Mouse (Mus musculus) intestine, embryonic 16.5 days (tissue): ENCODE measurements at regions not wholly inside any gene's neighbourhood (a gene's known extent, or its start where the extent isn't known, plus 50 kb on each side); places are given as distances from the start of the nearest gene placed in this dataset.

Experiments used
- ATAC-seq: fragments of 200-750 bp; cut with Nextera tagmentation; 2 replicates; pipeline ENCODE4 v1.8.0; 2017; ENCODE audit warnings: moderate TSS enrichment, moderate library complexity
- H3K27ac ChIP-seq: fragments of 300-500 bp; sonication (generic); 2 replicates; pipeline ENCODE4 v1.5.1; 2014; ENCODE audit warnings: mild to moderate bottlenecking, low read length
- H3K27me3 ChIP-seq: fragments of 300-500 bp; sonication (generic); replicated peaks from 2 replicates; pipeline ENCODE4 v1.6.1; 2014; ENCODE audit warnings: low read length, control low read depth, mixed read lengths; ENCODE audit not compliant: control insufficient read depth, insufficient read depth
- H3K36me3 ChIP-seq: fragments of 300-500 bp; sonication (generic); 2 replicates; pipeline ENCODE4 v1.6.1; 2014; ENCODE audit warnings: low read length, control low read depth; ENCODE audit not compliant: control insufficient read depth, insufficient read depth
- H3K4me1 ChIP-seq: fragments of 300-500 bp; sonication (generic); 2 replicates; pipeline ENCODE4 v1.6.1; 2014; ENCODE audit warnings: low read length, control low read depth, mixed read lengths; ENCODE audit not compliant: control insufficient read depth, insufficient read depth
- H3K4me2 ChIP-seq: fragments of 300-500 bp; sonication (generic); 2 replicates; pipeline ENCODE4 v1.6.1; 2014; ENCODE audit warnings: low read depth, low read length, control low read depth
- H3K4me3 ChIP-seq: fragments of 300-500 bp; sonication (generic); 2 replicates; pipeline ENCODE4 v1.5.1; 2014; ENCODE audit warnings: mild to moderate bottlenecking, low read length
- H3K9ac ChIP-seq: fragments of 300-500 bp; sonication (generic); 2 replicates; pipeline ENCODE4 v1.6.1; 2014; ENCODE audit warnings: low read depth, low read length
- H3K9me3 ChIP-seq: fragments of 300-500 bp; sonication (generic); 2 replicates; pipeline ENCODE4 v1.6.1; 2016; ENCODE audit warnings: low read length, control low read depth; ENCODE audit not compliant: control insufficient read depth
- WGBS: fragments of 180-500 bp; shearing (Covaris S2); extraction: QIAGEN DNeasy Blood & Tissue Kit; methylation state at CpG from one replicate; pipeline ENCODE4 v1.1.7; 2014; 5-methylcytosine and 5-hydroxymethylcytosine counted together

DNA sequence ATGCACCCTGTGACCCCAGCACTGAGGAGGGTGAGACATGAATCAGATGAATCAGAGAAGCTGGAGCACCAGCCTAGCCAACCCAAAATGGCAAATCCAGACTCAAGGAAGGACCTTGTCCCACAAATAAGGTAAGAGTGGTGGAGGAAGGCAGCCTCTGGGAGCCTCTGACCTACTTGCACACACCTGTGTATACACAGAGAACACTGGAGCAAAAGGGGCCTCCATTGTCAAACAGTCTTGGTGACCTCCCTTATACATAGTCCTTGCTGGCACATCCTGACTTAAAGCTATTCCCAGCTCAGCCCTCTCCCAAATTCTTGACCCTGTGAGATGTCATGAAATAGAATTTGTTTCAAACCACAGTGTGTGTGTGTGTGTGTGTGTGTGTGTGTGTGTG is 57.1 kb downstream of the Inhbb start:
- Histone ChIP-seq H3K27me3 (no peaks in the 10 kb centered on the region), H3K4me3 (no peak overlapping the region), H3K4me2 (no peak overlapping the region), H3K36me3 (no peaks in the 10 kb centered on the region), H3K9me3 (peaks cover 4% of the 10 kb centered on the region; the same call in 1 of the 2 replicates), H3K27ac (no peak overlapping the region), H3K9ac (no peak overlapping the region), H3K4me1 (no peaks in the 10 kb centered on the region)
- no peak for ATAC-seq

DNA sequence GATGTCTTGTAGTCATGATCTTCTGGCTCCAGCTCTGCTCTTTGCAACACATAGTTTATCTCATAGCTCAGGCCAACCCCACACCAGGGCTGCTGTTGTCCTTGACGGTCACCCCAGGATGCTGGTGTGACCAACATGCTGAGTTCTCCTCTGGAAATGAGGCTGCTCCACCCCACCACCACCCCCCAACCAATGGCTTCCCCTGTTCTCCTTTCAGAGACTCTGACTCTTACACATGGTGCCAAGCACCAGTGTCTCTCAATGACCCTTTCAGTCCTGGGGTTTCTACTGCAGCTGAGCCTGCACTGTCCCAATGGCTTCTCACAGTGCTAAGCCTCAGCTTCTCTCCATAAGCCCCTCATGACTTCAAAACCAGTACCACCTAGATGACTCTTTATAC is 64.0 kb downstream of the Inhbb start:
- WGBS = 83% methylated on average over 1 of the region's 1 CpGs
- Histone ChIP-seq H3K36me3 (no peaks in the 10 kb centered on the region), H3K4me3 (no peak overlapping the region), H3K27ac (no peak overlapping the region), H3K9me3 (peaks cover 4% of the 10 kb centered on the region; the same call in 1 of the 2 replicates), H3K4me1 (no peaks in the 10 kb centered on the region), H3K27me3 (no peaks in the 10 kb centered on the region), H3K4me2 (no peak overlapping the region), H3K9ac (no peak overlapping the region)
- no peak for ATAC-seq

DNA sequence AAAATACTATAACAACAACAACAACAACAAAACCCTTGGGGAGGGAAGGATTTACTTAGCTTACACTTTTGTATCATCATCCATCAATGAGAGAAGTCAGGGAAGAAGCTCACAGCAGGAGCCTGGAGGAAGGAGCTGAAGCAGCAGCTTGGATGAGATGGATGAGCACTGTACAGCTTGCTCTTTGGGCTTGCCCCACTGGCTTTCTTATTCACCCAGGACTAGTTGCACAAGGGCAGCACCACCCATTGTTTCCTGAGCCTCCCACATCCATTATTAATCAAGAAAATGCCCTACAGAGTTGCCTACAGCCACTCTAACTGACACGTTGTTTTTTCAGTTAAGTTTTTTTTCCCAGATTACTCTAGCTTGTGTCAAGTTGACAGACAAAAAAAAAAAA is 65.1 kb downstream of the Inhbb start:
- no peak overlapping the region for H3K9ac ChIP-seq
- ATAC-seq = no peak
- H3K27me3 ChIP-seq = no peaks in the 10 kb centered on the region
- no peak overlapping the region for H3K4me3 ChIP-seq
- no peak overlapping the region for H3K27ac ChIP-seq
- H3K36me3 ChIP-seq = no peaks in the 10 kb centered on the region
- WGBS = 40% methylated on average over 1 of the region's 1 CpGs
- H3K9me3 ChIP-seq = 0 out of 2 replicates have a peak, but pooled peaks cover under 1% of the 10 kb centered on the region
- no peak overlapping the region for H3K4me2 ChIP-seq
- no peaks in the 10 kb centered on the region for H3K4me1 ChIP-seq

DNA sequence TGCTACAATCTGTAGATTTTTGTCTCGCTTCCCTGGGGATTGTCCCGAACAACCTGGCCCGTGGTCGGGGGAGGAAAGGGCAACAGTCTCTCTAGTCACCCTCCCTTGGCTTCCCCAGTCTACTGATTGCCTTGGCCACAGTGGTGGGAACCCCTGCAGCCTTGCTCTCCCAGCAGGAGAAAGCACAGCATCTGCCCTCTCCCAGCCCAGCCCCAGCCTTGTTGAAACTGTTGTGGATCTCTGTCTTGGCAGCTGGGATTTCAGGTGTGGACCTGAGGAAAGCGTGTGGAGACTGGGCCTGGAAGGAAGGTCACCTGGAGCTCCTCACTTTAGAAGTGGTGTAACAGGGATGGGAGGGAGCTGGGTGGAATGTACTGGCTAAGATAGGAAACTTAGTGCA is 66.6 kb downstream of the Inhbb start:
- no peak overlapping the region for H3K4me3 ChIP-seq
- H3K27ac ChIP-seq = no peak overlapping the region
- ATAC-seq = no peak
- no peak overlapping the region for H3K4me2 ChIP-seq
- 90% methylated on average over 5 of the region's 5 CpGs for WGBS
- H3K9ac ChIP-seq = no peak overlapping the region
- no peaks in the 10 kb centered on the region for H3K27me3 ChIP-seq
- H3K9me3 ChIP-seq = no peaks in the 10 kb centered on the region
- no peaks in the 10 kb centered on the region for H3K36me3 ChIP-seq
- no peaks in the 10 kb centered on the region for H3K4me1 ChIP-seq

DNA sequence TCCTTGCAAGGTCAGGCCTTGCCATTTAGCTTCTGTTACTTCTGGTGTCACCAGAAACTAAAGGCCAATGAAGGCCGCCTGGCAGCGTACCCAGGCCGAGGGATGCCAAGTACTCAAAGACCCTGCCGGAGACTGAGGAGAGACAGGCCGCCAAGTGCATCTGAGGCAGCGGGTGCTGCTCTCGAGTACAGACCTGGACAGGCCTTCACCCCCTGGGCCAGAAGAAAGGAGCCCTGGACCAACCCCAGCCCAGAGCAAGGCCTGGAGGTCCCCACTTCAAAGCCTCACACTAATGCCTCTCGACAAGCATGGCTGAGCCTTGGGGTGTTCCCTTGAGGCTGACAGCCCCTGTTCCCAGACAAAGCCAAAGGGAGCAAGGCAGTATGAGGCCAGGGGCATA is 70.5 kb downstream of the Inhbb start:
- Histone ChIP-seq H3K4me3 (no peak overlapping the region), H3K36me3 (no peaks in the 10 kb centered on the region), H3K27me3 (0 out of 2 replicates have a peak, but pooled peaks cover 2% of the 10 kb centered on the region), H3K9me3 (no peaks in the 10 kb centered on the region), H3K27ac (no peak overlapping the region), H3K4me2 (no peak overlapping the region), H3K9ac (no peak overlapping the region), H3K4me1 (no peaks in the 10 kb centered on the region)
- 91% methylated on average over 8 of the region's 8 CpGs for whole genome bisulfite sequencing
- no peak for ATAC-seq

DNA sequence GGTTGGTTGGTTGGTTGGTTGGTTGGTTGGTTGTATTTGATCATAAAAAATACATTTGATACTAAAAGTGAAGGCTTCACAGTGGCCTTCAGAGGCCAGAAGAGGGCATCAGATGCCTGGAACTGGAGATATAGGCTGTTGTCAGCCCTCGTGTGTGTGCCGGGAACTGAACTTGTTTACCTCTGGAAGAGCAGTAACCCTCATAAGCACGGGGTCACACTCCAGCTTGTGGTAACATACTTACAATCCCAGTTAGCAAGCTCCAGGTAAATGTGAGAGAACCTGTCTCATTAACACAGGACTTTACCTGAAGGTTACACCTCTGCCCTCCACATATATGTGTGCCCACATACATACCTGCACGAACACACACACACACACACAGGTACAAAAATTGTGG is 71.2 kb downstream of the Inhbb start:
- WGBS = 94% methylated on average over 4 of the region's 4 CpGs
- Histone ChIP-seq H3K9me3 (no peaks in the 10 kb centered on the region), H3K9ac (no peak overlapping the region), H3K4me2 (no peak overlapping the region), H3K27ac (no peak overlapping the region), H3K27me3 (0 out of 2 replicates have a peak, but pooled peaks cover 2% of the 10 kb centered on the region), H3K4me1 (no peaks in the 10 kb centered on the region), H3K4me3 (no peak overlapping the region), H3K36me3 (no peaks in the 10 kb centered on the region)
- ATAC-seq = no peak

DNA sequence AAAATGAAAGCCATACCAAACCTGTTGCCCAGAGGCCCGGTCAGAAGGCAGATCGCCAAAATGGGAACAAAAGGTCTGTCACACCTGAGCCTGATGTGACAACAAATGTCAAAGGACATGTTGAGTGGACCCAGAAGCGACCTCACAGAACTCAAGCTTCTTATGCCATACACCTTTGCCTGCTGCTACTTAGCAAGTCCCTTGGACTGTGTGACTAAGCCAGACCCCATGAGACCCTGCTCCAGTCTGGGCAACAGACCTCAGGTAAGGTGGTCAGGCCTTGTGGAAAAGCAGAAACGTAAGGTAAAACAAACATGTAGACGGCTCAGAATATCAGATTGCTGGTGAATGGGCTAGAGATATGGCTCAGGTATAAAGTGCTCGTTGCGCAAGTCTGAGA is 71.8 kb downstream of the Inhbb start:
- H3K9ac ChIP-seq = no peak overlapping the region
- no peaks in the 10 kb centered on the region for H3K4me1 ChIP-seq
- H3K27me3 ChIP-seq = 0 out of 2 replicates have a peak, but pooled peaks cover 2% of the 10 kb centered on the region
- no peak overlapping the region for H3K4me2 ChIP-seq
- no peaks in the 10 kb centered on the region for H3K9me3 ChIP-seq
- H3K27ac ChIP-seq = no peak overlapping the region
- 93% methylated on average over 7 of the region's 7 CpGs for WGBS
- H3K36me3 ChIP-seq = no peaks in the 10 kb centered on the region
- H3K4me3 ChIP-seq = no peak overlapping the region
- ATAC-seq = no peak

DNA sequence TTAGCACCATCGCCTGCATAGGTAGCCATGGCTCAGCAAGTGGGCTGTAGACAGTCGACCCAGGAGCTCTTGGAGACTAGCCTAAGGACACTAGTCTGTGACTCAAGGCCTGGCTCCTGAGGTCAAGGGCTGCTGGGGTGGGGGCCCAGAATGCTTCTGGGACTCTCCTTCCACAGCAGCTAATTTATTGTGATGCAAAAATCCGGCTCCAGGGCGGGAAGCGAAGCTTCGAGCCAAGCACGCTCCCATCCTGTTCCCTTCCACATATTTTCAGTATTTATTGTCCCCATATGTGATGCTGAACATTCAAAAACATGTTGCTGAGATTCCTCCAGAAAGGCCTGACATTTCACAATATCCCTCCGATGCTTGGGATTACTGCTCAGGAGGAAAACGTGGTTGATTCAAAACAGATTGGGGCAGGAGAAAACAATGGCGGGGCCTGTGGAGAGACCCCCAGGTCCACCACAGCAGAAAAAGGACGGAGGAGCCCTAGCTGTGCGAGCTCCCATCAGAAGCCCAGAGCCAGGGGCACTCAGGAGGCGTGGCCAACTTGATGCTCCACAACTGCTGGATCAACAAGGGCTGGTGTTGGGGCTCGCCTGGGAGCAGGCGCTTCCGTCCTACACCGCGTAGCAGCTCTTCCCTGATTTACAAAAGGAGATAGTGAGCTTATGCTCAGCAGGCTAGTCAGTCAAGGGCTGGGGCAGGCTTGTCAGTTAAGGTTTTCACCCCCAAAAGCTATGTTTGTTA is 73.4 kb downstream of the Inhbb start:
- 27% methylated on average over 18 of the region's 18 CpGs for WGBS
- Histone ChIP-seq H3K4me1 (no peaks in the 10 kb centered on the region), H3K4me3 (no peak overlapping the region), H3K9ac (no peak overlapping the region), H3K27me3 (0 out of 2 replicates have a peak, but pooled peaks cover 2% of the 10 kb centered on the region), H3K36me3 (no peaks in the 10 kb centered on the region), H3K9me3 (no peaks in the 10 kb centered on the region), H3K27ac (no peak overlapping the region; the same call in 1 of the 2 replicates), H3K4me2 (no peak overlapping the region)
- peak; percentile 59; the same call in 1 of the 2 replicates for ATAC-seq

DNA sequence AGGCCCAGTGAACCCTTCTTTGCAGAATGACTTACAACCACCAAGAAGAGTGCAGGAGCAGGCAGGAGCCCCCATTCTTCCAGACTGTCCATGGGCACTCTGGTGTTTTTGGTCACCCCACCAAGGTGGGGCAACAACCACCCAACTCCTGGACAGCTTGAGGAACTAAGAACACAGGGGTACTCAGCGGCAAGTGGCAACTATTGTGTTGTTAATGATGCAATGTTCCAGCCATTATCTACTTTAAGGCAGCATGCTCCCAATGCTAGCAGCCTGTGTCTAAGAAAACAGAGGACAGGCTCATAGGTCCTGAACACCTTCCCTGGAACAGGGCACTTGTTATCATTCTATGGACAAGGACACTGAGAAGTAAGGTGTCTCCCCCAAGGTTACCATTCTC is 74.3 kb downstream of the Inhbb start:
- 0 out of 2 replicates have a peak, but pooled peaks cover 2% of the 10 kb centered on the region for H3K27me3 ChIP-seq
- H3K9ac ChIP-seq = no peak overlapping the region
- H3K27ac ChIP-seq = no peak overlapping the region
- no peak overlapping the region for H3K4me3 ChIP-seq
- ATAC-seq = no peak
- H3K4me1 ChIP-seq = no peaks in the 10 kb centered on the region
- H3K4me2 ChIP-seq = no peak overlapping the region
- H3K36me3 ChIP-seq = no peaks in the 10 kb centered on the region
- 95% methylated on average over 1 of the region's 1 CpGs for WGBS
- H3K9me3 ChIP-seq = no peaks in the 10 kb centered on the region
